Mouse (Mus musculus): Measurements from ENCODE around the gene Fut2.

GRCm38 (mm10) chr7:45640191-45640957 lies 25.8 kb downstream of the Fut2 start:
- no peak for TF ChIP-seq CTCF (conservative IDR thresholded peaks at IDR 0.05; ENCODE audit: low read length)
- no peak for TF ChIP-seq POU5F1 (IDR thresholded peaks at IDR 0.05; ENCODE audit: borderline replicate concordance, low read length)
- TF ChIP-seq NANOG (IDR thresholded peaks at IDR 0.05; ENCODE audit: borderline replicate concordance, low read length): no peak
